Mouse (Mus musculus): ENCODE data around the gene Pofut2.

GRCm38 (mm10) chr10:77288639-77289195 is 29.7 kb downstream of the Pofut2 start:
- TF ChIP-seq CTCF (IDR thresholded peaks at IDR 0.05; ENCODE audit: low read depth) (no peak), EP300 (IDR thresholded peaks at IDR 0.05; ENCODE audit: low read depth) (no peak)

Data from liver, embryonic 14.5 days (tissue).